Mouse (Mus musculus) heart, adult 2 months (tissue): ENCODE data around the gene Onecut3.

Experiments
- CTCF ChIP-seq: fragments of 200-600 bp; IDR thresholded peaks from 2 replicates; pipeline ENCODE4 v1.8.1; 2022; ENCODE audit warnings: antibody characterized with exemption, mild to moderate bottlenecking, moderate library complexity
- EP300 ChIP-seq: fragments of 200-500 bp; IDR thresholded peaks from 2 replicates; pipeline ENCODE4 v1.6.1; 2011; ENCODE audit warnings: low read depth, low read length, control low read depth; ENCODE audit not compliant: insufficient read depth
- POLR2A ChIP-seq: fragments of 200-500 bp; IDR thresholded peaks from 2 replicates; pipeline ENCODE4 v1.6.1; 2011; ENCODE audit warnings: mild to moderate bottlenecking, low read depth, low read length, control low read depth; ENCODE audit not compliant: insufficient read depth

GRCm38 (mm10) chr10:80445898-80446601, 48.6 kb upstream of the Onecut3 start:
- no peak for TF ChIP-seq POLR2A
- TF ChIP-seq CTCF, result no peak; the same call in 1 of the 2 replicates
- peak; percentile 90 for TF ChIP-seq EP300
